Comparison of ENCODE assay signal across 8 mouse cellular contexts in the genomic region with DNA sequence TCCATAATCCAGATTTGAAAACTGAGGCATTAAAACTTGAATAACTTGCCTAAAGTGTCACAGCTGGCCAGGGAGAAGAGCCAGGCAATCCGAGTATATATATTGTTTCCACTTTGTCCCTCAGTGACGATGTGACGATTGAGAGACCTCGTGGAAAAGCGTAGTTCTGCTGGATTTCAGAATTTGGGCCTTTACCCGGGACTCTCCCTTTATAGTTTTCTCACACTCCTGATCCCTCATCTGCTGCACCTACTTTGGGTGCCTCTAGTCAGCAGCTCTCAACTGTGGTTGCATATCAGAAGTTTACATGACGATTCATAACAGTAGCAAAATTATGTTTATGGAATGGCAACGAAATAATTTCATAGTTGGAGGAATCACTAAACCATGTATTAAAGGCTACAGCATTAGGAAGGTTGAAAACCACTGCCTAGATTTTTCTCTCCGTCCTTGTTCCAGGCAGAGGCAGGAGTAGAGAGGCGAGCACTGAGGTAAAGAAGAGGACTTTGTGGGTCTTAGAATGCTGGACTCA. TPM values are rescaled to one million over a fixed set of nuclear protein-coding genes. Genes with fewer than 3 reads are reported as not detected.
DNase-seq lines count a peak whose midpoint lies in the region; ATAC-seq and TF ChIP-seq lines count a peak whose summit lies in the region.

No protein-coding gene starts in this region.

- H3K4me1 ChIP-seq in ES-Bruce4 (ENCODE audit: control insufficient read depth, insufficient read depth, low read length), result no peaks in the 10 kb centered on the region
- H3K4me1 ChIP-seq in heart, embryonic 13.5 days, result peaks cover 33% of the 10 kb centered on the region
- peaks cover 49% of the 10 kb centered on the region for H3K4me1 ChIP-seq in liver, embryonic 15.5 days (replicated peaks)

- no peak overlapping the region for H3K27ac ChIP-seq in ES-Bruce4 (ENCODE audit: insufficient read depth, low read length)
- H3K27ac ChIP-seq in heart, embryonic 13.5 days (replicated peaks), result peak overlapping the region; percentile 77
- peak overlapping the region; percentile 73 for H3K27ac ChIP-seq in liver, embryonic 15.5 days (replicated peaks)

- H3K9me3 ChIP-seq in ES-Bruce4 (replicated peaks; ENCODE audit: control insufficient read depth, insufficient read depth, low read length, poor library complexity, severe bottlenecking), result no peaks in the 10 kb centered on the region
- H3K9me3 ChIP-seq in heart, embryonic 13.5 days, result no peaks in the 10 kb centered on the region
- H3K9me3 ChIP-seq in liver, embryonic 15.5 days (replicated peaks), result no peaks in the 10 kb centered on the region

- intact Hi-C loops in gastrocnemius, postnatal 14 days (cut with DNase I; ENCODE audit: low total_unique reads), result no loop called here

- no peak for TF ChIP-seq POLR2A in ES-Bruce4 (IDR thresholded peaks at IDR 0.05; ENCODE audit: insufficient read depth, low read length)

- TF ChIP-seq EP300 in ES-Bruce4 (IDR thresholded peaks at IDR 0.05; ENCODE audit: insufficient read depth, low read depth, low read length), result no peak

- no peaks in the 10 kb centered on the region for H3K27me3 ChIP-seq in ES-Bruce4 (ENCODE audit: control insufficient read depth, insufficient read depth, low read length, poor library complexity, severe bottlenecking)
- H3K27me3 ChIP-seq in heart, embryonic 13.5 days (replicated peaks), result no peaks in the 10 kb centered on the region
- no peaks in the 10 kb centered on the region for H3K27me3 ChIP-seq in liver, embryonic 15.5 days

- 28% methylated on average over 10 of the region's 10 CpGs for WGBS in heart, embryonic 13.5 days
- 10% methylated on average over 10 of the region's 10 CpGs for WGBS in liver, embryonic 15.5 days (ENCODE audit: insufficient replicate concordance)

- peak overlapping the region; percentile 62 for H3K9ac ChIP-seq in ES-Bruce4 (ENCODE audit: low read depth, poor library complexity, severe bottlenecking)
- H3K9ac ChIP-seq in heart, embryonic 13.5 days, result peak overlapping the region; percentile 91
- peak overlapping the region; percentile 85 for H3K9ac ChIP-seq in liver, embryonic 15.5 days

- H3K36me3 ChIP-seq in ES-Bruce4 (ENCODE audit: control insufficient read depth, insufficient read depth, low read length, poor library complexity, severe bottlenecking), result no peaks in the 10 kb centered on the region; the same call in 1 of the 2 replicates
- H3K36me3 ChIP-seq in heart, embryonic 13.5 days, result no peaks in the 10 kb centered on the region
- H3K36me3 ChIP-seq in liver, embryonic 15.5 days (replicated peaks), result peaks cover 9% of the 10 kb centered on the region; the same call in 1 of the 2 replicates

- no peak for TF ChIP-seq CTCF in ES-Bruce4 (IDR thresholded peaks at IDR 0.05; ENCODE audit: low read depth, low read length)

- no peak for ATAC-seq in heart, embryonic 13.5 days (ENCODE audit: extremely low read depth, insufficient number of reproducible peaks, low FRiP score, low TSS enrichment)
- no peak for ATAC-seq in liver, embryonic 15.5 days (ENCODE audit: insufficient read depth)

- peak overlapping the region; percentile 84 for H3K4me2 ChIP-seq in heart, embryonic 13.5 days
- peak overlapping the region; percentile 80 for H3K4me2 ChIP-seq in liver, embryonic 15.5 days

- DNase-seq in heart, adult 8-10 months (ENCODE audit: low spot score), result peak; percentile 15
- no peak for DNase-seq in heart, adult 18-20 months
- no peak for DNase-seq in adrenal gland, adult 18-20 months (ENCODE audit: low spot score in 2 of 2)
- no peak for DNase-seq in retina, postnatal 1 day
- no peak for DNase-seq in gastrocnemius, postnatal 14 days

- H3K4me3 ChIP-seq in ES-Bruce4 (ENCODE audit: low read depth, low read length), result peak overlapping the region; percentile 77
- H3K4me3 ChIP-seq in heart, embryonic 13.5 days, result peak overlapping the region; percentile 88
- H3K4me3 ChIP-seq in liver, embryonic 15.5 days (replicated peaks), result peak overlapping the region; percentile 85

RNA-seq across cellular contexts. Expression of a gene that starts 0.9 kb away (rescaled TPM):
- total RNA-seq in heart, adult 8-10 months (2022), result 1 to 10 TPM; 6.5 to 9.9 (median 8.4) TPM
- 10 to 100 TPM in 1 of 2 experiments, 1 to 10 TPM in 1; 6.2 to 10.4 TPM for total RNA-seq in heart, adult 18-20 months (2021)
- 79.1 and 83.0 TPM in 2 replicates for polyA plus RNA-seq in ES-Bruce4 (2011; ENCODE audit: insufficient read depth, insufficient read length, low read depth, missing spikeins)
- 27.8 and 28.7 TPM in 2 replicates for polyA plus RNA-seq in heart, embryonic 13.5 days (2015; fragmentation: Nextera tagmentation; extraction: Ambion mirVana)
- polyA plus RNA-seq in liver, embryonic 15.5 days (2015; fragmentation: Nextera tagmentation; extraction: Ambion mirVana), result 54.8 and 56.2 TPM in 2 replicates
- 10 to 100 TPM; 52.2 to 62.6 TPM for total RNA-seq in adrenal gland, adult 18-20 months (2021)
- total RNA-seq in gastrocnemius, postnatal 14 days (2021), result 1 to 10 TPM; 4.8 to 5.4 TPM

RNA-seq across cellular contexts. Expression of a gene that starts 17.1 kb away (rescaled TPM):
- under 1 TPM; 0.17 to 0.53 (median 0.25) TPM for total RNA-seq in heart, adult 8-10 months (2022)
- under 1 TPM; 0.15 to 0.65 TPM for total RNA-seq in heart, adult 18-20 months (2021)
- polyA plus RNA-seq in ES-Bruce4 (2011; ENCODE audit: insufficient read depth, insufficient read length, low read depth, missing spikeins), result not detected in 2 replicates
- polyA plus RNA-seq in heart, embryonic 13.5 days (2015; fragmentation: Nextera tagmentation; extraction: Ambion mirVana), result 0.04 and 0.12 TPM in 2 replicates
- not detected in 2 replicates for polyA plus RNA-seq in liver, embryonic 15.5 days (2015; fragmentation: Nextera tagmentation; extraction: Ambion mirVana)
- not detected for total RNA-seq in adrenal gland, adult 18-20 months (2021)
- total RNA-seq in gastrocnemius, postnatal 14 days (2021), result under 1 TPM; 0.16 to 0.55 TPM

Comparison
In these comparisons a context has a peak if more than half of its experiments do, and no peak if none do; other contexts are left out.
1. RNA of a gene that starts 0.9 kb away (total RNA-seq): 52.2 to 62.6 TPM in adrenal gland, adult 18-20 months; 6.2 to 10.4 TPM in heart, adult 18-20 months, 6.5 to 9.9 TPM in heart, adult 8-10 months and 4.8 to 5.4 TPM in gastrocnemius, postnatal 14 days; every median in the first group is over 4 times any median in the second.
2. Peak in every context shown above with its lines, with median percentiles within 50 percentile points of each other: H3K4me3 ChIP-seq and H3K9ac ChIP-seq.